Mouse (Mus musculus): ENCODE results near the gene Hist1h4h.

Hist1h4h gene

DNA sequence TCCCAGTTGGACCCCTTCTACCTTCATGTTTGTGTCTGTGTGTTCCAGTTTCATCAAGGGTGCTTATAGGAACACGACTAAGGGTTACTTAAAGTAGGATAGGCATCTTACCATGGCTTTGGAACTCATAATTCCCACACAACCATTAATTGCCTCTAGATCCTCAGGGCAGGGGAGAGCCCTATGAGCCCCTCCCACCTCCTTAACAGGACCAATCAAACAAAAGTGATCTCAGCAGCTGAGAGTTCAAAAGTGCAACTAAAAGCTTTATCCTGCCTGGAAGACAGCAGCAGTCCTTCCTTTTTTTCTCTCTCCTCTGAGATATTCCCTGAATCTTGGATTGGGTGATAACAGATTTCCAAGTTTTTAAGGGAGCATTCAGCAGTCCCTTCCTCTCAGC is 20.7 kb upstream of the Hist1h4h start:
- no peak for DNase-seq (ENCODE audit: low spot score)

DNA sequence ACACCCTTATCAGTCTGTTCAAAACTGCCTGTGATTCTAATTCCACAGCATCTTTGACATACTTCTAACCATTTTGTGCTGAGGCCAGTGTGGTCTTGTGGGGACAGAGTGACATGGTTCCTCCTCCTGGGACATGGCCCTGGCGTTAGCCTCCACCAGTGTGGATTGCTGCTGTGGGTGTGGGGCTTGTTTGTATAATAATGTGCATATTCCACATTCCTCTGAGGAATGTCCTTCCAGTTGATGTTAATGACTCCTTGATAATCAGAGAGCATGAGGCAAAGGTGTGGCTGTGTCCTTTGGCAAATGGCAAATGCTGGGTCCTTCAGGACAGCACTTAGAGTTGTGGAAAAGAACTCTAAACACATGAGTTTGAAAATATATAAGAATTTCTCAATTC is 17.3 kb upstream of the Hist1h4h start:
- no peak for DNase-seq (ENCODE audit: low spot score)

DNA sequence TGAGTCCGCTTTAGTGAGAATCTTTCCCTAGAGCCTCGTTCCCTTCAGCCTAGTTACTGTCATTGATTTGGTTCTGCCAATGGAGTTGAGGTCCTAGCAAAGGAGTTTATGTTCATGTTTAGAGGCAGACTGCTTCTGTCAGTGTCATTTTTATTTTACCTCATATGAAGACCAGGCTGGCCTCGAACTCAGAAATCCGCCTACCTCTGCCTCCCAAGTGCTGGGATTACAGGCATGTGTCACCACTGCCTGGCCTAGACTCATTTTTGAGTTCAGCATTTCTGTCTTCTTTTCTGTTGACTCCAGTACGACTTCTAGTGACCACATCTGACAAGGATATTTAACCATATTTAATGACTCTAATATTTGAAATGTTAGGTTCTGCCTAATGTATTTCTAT is 15.6 kb upstream of the Hist1h4h start:
- DNase-seq (ENCODE audit: low spot score): no peak

DNA sequence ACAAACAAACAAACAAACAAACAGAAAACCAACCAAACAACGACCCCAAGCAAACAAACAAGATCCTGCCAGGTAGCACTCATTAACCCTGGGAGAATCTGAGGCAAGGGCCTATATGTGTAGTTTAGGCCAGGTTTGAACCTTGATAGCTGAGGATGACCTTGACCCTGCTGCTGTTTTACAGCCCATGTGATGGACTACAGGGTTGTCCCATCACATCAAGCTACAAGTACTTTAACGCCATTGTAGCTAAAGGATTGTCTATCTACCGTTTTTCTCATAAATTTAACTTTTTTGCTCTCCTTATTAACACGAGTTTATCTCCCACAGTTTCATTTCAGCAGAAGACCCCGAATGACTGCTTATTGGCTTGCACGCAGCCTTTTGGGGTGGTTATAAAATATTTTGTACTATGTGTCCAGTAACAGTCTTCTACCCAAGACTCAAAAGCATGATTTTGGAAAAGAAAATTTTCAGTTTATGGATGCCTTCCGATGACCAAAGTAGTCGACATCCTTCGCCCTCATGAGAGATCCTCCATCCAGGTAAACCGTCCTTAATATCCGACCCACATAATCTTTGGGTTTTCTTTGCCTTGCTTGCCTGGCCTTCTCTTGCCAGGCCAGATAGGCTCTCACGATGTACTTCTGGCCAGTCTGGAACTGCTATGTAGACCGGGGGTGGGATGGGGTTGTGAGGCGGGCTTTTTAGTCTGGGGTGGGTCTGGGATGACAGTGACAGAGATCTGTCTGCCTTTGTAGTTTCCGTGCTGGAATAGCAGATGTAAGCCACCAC is 14.8 kb upstream of the Hist1h4h start:
- DNase-seq (ENCODE audit: low spot score): no peak

DNA sequence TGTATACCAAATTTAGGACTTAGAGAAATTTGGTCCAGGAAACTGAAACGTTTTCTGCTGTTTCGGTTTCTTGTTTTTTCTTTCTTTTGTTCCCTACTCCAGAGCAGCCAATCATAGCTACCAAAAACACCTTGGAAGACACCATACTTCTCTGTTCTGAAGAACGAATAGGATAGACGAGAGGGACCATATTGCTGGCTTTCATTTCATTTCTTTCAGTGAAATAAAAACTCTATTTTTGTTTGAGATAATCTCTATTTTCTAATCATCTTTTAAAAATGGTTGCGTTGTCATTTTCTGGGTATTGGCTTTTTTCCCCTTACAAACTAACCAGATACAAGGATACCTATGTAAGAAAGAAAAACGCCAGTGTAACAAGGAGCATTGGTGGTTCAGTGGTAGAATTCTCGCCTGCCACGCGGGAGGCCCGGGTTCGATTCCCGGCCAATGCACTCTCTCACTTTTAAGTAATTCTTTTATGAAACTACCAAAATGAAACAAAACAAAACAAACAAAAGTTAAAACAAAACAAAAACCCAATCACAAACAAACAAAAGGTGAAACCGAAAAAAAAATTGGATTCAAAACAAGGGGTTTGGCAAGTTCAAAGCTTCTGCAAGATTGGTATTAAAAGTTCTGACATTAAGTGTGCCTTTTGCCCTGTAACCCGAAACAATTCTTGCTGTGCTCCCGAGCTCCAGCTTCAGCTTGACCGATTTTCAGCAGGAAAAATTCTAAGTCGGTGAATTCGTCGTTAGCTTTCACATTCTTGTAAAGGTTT is 13.8 kb upstream of the Hist1h4h start:
- peak; percentile 69 for DNase-seq (ENCODE audit: low spot score)

DNA sequence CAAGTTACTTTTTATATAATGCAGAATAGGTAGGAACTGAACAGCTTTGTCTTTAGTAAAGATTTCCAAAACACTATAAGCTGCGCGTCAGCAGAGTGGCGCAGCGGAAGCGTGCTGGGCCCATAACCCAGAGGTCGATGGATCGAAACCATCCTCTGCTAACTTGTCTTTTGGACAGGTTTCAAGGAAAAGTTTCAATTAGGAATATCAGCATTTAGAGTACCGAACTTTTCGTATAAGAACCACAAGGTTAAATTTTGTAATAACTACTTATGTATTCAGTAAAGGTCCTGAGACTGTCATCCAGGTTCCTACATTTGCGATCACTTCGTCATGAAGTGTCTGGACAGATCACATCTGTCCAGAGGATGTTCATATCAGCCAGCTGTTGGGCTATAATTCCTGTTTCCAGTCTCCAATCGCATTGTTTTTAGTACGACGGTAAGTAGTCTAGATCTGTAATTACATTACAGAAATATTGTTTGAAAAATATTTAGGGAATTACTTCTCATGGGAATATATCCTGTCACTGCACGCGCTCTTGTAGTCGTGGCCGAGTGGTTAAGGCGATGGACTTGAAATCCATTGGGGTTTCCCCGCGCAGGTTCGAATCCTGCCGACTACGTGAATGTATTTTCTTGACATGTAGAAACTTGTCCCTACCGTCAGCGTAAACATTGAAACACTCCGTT is 13.1 kb upstream of the Hist1h4h start:
- peak; percentile 83 for DNase-seq (ENCODE audit: low spot score)

DNA sequence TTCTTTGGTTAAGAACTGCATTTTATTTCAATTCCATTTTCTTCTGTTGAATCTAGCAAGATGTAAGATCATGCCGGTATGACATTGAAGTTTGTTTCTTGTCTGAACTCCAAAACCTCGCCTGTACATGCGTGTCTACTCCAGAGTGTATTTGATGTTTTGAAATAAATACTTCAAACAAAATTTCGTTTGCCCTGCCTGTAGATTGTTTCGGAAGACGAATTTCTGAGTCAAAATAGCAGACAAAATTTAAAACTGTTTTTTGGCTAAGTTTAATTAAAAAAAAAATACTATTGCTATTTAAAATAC is 12.6 kb upstream of the Hist1h4h start:
- DNase-seq (ENCODE audit: low spot score): no peak

DNA sequence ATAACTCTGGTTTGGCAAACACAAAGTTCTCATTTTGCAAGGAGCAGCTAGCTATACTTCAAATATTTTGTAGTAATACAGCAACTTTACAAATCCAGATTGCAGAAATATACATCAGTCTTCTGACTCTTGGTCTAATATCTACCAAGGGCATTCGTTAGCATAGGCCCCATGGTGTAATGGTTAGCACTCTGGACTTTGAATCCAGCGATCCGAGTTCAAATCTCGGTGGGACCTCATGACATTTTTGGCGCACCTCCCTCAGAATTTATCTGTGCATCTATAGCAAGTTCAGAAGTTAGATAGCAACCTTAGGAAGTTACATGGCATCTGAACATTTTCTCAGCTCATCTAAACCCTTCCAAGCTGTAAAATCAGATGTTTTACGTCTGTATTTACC is 12.0 kb upstream of the Hist1h4h start:
- peak; percentile 42 for DNase-seq (ENCODE audit: low spot score)

DNA sequence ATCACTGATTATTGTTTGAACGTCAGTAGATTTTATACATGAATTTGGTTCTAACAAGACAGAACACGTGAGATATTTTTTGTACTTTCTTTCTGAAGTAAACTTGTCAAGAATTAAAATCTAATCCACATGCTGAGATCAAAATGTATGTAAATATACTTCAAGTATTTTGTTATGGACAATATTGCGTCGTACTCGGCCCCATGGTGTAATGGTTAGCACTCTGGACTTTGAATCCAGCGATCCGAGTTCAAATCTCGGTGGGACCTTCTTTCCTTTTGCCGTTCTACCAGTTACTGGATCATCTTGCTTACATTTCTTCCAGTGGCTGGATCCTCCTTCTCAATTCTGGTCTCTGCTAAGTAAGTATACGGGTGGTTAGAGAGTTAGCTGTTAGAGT is 11.4 kb upstream of the Hist1h4h start:
- DNase-seq (ENCODE audit: low spot score): peak; percentile 67

DNA sequence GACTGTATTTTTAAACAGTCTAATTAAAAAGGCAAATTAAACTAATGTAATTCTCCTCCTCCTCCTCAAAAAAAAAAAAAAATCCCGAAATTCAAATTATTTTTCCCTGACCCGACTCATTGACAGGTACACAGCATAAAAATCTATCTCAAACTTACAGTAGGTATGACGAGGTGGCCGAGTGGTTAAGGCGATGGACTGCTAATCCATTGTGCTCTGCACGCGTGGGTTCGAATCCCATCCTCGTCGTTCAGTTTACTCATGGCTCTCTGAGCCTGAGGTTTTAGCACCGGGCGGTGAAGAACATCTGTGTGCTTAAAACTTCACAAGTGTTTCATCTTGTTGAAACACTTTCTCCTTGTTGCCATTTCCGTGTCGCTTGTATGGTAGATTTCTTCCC is 9.1 kb upstream of the Hist1h4h start:
- DNase-seq (ENCODE audit: low spot score): peak; percentile 73

DNA sequence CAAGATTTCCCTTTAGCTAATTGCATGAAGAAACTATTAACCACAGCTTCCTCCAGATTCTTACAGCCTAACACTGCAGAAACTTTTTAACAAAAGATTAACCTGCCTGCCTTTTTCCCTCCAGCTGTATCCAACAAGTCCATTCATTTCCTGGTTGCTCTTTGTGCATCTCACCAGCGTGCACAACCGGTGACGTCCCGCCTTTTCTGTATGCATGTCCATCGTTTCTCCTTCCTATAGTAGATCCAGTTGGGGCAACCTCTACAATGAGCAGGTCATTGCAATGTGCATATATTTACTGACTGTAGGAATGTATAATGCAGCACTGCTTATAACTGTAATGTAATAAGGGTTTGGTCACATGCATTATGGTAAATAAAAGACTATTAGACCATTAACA is 6.9 kb upstream of the Hist1h4h start:
- DNase-seq (ENCODE audit: low spot score): no peak

DNA sequence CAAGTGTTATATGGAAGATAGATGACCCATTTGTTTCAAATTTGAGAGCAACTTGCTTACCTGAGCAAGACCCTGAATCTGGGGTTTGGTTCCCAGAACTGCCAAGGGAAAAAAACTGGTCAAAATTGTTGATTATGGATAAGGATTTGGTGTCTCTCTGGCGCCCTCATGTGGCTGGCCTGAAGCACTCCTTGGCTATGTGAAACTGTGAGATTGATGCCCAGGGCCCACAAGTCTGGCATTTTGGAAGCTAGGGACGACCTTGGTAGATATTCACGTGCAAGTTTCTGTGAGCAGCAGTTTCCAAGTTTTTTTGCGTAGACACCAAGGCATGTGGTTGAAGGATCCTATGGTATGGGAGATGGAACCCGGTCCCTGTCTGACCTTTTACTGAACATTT is 6.2 kb upstream of the Hist1h4h start:
- peak; percentile 81 for DNase-seq (ENCODE audit: low spot score)

DNA sequence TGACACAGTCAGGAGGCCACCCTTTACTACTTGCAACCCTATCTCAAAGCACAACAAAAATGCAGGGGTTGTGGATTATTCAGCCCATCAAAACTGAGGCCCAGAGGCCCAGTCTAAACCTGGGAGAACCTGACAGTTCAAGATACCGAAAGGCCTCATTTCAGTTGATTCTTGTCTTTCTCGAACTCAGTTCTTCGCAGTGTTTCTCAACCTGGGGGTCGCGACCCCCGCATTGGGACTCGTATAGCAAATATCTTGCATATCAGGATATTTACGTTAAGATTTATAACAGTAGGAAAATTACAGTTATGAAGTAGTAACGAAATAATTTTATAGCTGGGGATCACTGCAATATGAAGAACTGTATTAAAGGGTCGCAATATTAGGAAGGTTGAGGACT is 4.9 kb upstream of the Hist1h4h start:
- peak; percentile 15 for DNase-seq (ENCODE audit: low spot score)

DNA sequence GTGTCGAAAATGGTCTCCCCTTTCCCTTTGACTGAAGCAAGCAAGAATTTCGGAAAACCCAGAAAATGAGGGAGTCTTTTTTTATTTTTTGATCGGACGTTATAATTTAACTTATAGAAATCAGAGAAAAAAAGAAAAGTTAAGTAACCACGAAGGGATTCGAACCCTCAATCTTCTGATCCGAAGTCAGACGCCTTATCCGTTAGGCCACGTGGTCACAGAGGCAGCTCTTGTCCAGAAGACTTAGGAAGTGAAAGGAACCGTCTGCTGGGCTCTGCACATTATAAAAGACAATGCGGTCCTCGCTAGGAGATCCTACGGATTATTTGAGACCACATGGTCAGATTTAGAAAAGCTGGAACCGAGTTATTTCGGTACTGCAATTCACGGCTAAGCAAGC is 4.5 kb upstream of the Hist1h4h start:
- DNase-seq (ENCODE audit: low spot score): peak; percentile 85

DNA sequence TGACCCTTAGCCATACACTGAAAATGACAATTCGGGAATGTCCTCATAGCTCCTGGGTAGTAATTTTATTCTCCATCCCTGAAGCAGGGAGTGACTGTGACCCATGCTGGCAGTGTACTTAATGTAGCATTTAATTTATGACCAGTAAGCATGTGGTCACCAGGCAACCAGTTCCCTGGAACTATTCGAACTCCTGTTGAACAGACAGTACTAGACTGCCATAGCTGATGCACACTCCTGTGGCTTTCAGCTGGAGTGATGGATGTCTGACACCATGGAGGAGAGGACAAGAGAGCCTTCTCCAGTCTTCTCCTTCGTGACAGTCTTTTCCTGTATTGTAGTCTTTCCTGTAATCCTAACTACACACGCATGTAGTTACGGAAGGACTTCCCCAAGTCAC is 1.8 kb upstream of the Hist1h4h start:
- DNase-seq (ENCODE audit: low spot score): no peak

DNA sequence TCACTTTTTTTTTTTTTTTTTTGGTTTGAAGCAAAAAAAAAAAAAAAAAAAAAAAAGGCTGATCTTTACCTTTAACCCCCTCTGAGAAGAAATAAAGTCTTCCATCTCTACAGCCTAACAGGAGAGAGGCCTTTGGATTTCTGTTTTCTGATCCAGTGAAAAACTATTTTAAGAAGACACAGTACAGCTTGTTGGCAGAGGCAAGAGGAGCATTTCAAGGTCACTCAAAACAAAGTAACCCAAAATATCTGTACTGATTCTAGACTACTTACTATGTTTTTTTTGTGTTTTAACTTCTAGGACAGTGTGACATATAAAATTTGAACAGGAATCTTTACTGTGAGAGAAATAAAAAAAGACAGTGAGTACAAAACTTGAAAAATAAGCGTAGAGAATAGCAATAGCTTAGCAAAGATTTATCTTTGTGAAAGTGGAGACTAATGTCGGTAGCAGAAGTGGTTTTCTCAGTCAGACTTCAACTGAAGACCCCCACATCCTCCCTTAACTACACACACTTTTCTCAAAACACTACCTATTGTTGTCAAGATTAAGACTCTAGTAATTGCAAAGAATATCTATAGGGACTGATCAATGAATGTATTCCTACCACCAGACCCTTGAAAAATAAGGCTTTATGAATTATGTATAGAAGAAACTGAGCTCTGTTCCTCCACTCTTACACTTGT is 1.2 kb upstream of the Hist1h4h start:
- DNase-seq (ENCODE audit: low spot score): no peak

DNA sequence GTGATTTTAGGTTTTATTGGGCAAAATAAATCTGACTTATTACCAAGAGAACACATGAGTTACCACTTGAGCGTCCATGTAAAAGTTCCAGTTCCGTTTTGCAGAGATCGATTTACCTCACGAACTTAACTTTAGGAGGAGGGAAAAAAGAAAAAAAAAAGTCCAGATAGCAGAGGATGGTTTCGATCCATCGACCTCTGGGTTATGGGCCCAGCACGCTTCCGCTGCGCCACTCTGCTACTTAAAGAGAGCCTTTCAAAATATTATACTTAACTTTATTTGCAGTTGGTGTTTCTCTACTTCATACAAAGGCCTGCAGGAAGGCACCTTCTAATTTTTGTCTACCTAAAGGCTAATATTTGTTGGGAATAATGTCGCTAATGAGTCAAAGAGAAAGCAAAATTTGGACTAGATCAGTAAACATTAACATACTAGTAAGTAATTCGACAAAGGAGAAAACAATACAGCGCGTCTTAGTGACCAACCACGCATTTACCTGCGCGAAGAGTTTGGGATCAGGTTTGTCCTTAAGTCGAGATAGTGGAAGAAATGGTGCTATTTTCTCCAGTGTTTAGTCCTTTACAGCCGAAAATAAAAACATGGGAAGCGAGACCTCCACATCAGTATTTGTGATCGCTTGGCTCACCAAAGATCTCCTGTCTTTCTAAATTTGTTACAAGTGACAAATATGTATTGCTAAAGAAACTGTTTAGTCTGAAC is 509 bp upstream of the Hist1h4h start:
- peak; percentile 44 for DNase-seq (ENCODE audit: low spot score)

DNA sequence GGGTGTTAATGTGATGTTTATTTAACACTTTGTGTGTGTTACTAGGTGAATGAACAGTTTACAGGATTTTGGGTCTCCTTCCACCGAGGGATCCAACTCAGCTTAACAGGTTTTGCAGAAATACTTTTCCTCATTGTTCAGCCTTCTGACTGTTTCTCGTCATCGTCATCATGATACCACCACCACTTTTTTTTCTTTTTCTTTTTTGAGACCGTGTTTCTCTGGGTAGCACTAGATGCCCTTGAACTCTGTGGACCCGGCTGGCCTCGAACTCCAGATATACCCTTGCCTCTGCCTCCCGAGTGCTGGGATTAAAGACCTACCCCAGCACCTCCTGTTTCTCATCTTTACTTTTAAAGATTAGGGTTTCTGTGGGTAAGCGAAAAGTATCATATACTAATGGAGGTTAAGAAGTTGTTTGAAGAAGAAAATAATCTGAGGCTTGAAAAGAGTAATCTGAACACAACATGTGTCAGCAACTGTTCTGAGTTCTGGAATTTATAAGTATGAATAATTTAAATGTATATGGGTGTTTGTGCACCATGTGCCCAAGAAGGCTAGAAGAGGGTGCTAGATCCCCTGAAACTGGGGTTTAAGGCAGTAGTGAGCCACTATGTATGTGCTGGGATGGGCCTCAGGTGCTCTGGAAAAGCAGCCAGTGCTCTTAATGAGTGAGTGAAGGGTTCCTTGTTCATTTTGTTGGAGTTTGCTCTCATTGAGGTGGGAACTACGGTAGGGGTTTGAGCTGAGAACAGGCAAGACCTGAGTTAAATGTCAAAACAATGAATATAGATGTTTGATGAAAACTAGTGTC is 1.6 kb downstream of the Hist1h4h start:
- DNase-seq (ENCODE audit: low spot score): no peak

DNA sequence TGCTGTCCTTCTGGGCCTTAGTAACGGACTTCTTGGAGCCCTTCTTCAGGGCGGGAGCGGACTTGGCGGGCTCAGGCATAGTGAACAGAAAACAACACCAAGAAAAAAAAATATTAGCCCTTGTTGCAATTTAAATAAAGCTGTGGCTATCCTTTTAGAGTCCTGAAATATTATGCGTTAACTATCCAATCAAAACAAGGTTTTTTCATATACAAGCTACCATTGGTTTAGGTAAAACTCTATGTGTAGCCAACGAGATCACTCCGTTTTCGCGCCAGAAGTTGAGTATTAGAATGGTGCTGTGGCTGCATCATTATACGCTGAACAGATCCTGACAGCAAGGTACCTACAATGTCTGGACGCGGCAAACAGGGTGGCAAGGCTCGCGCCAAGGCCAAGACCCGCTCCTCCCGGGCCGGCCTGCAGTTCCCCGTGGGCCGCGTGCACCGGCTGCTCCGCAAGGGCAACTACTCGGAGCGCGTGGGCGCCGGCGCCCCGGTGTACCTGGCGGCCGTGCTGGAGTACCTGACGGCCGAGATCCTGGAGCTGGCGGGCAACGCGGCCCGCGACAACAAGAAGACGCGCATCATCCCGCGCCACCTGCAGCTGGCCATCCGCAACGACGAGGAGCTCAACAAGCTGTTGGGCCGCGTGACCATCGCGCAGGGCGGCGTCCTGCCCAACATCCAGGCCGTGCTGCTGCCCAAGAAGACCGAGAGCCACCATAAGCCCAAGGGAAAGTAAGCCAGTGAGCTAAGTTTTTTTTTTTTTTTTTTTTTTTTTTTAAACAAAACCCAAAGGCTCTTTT is 2.9 kb downstream of the Hist1h4h start, which contains the start of gene Hist1h2af:
Gene Hist1h2af, plus strand, starts transcription at position 347 of the 808 bp plus-strand sequence.
- DNase-seq (ENCODE audit: low spot score): peak; percentile 58

All from ovary, postnatal 36 days (tissue).